Mouse (Mus musculus) small intestine, adult 2 months (tissue): Measurements from ENCODE around the gene Cep128. TPM values are rescaled to one million over a fixed set of nuclear protein-coding genes. Genes with fewer than 3 reads are reported as not detected.

Experiments used
- H3K27ac ChIP-seq: fragments of 200-500 bp; 2 replicates; pipeline ENCODE4 v1.5.1; 2012; ENCODE audit warnings: low read depth, low read length, control low read depth, inconsistent platforms; ENCODE audit not compliant: insufficient read depth
- H3K27me3 ChIP-seq: fragments of 200-500 bp; 2 replicates; pipeline ENCODE4 v1.6.1; 2012; ENCODE audit warnings: mild to moderate bottlenecking, moderate library complexity, low read length, inconsistent platforms; ENCODE audit not compliant: control insufficient read depth, insufficient read depth
- H3K36me3 ChIP-seq: fragments of 200-500 bp; 2 replicates; pipeline ENCODE4 v1.6.1; 2012; ENCODE audit warnings: mild to moderate bottlenecking, low read length, control low read depth, inconsistent platforms; ENCODE audit not compliant: control insufficient read depth, insufficient read depth
- H3K4me1 ChIP-seq: fragments of 200-500 bp; 2 replicates; pipeline ENCODE4 v1.6.1; 2012; ENCODE audit warnings: low read length, inconsistent platforms, mixed read lengths; ENCODE audit not compliant: control insufficient read depth, insufficient read depth, insufficient read length
- H3K4me3 ChIP-seq: fragments of 200-500 bp; 2 replicates; pipeline ENCODE4 v1.5.1; 2012; ENCODE audit warnings: low read depth, mild to moderate bottlenecking, control low read depth, inconsistent platforms, low read length, moderate library complexity
- CTCF ChIP-seq: fragments of 200-500 bp; IDR thresholded peaks from 2 replicates; pipeline ENCODE4 v1.5.1; 2012; ENCODE audit warnings: low read depth, mild to moderate bottlenecking, control low read depth, inconsistent platforms, low read length, moderate library complexity, mixed read lengths; ENCODE audit not compliant: insufficient replicate concordance, insufficient read length; ENCODE audit errors: extremely low read depth
- POLR2A ChIP-seq: fragments of 200-500 bp; IDR thresholded peaks from 2 replicates; pipeline ENCODE4 v1.6.1; 2012; ENCODE audit warnings: low read depth, mild to moderate bottlenecking, control low read depth, inconsistent platforms, low read length, moderate library complexity
- WGBS: fragments of 180-500 bp; shearing (Covaris S2); methylation state at CpG from one replicate; pipeline ENCODE4 v1.1.7; 2018; 5-methylcytosine and 5-hydroxymethylcytosine counted together
- polyA plus RNA-seq: library from polyadenylated mRNA; depleted of rRNA; stranded (reverse); fragments of >200 nt; gene quantifications from 2 replicates; pipeline ENCODE4 v1.2.3, GENCODE M21; 2012

Gene Cep128
- polyA plus RNA-seq, 1 experiment = 0.95 TPM

- Histone ChIP-seq H3K36me3 (no peaks in the 10 kb centered on the region), H3K27me3 (no peaks in the 10 kb centered on the region), H3K4me1 (no peaks in the 10 kb centered on the region), H3K27ac (no peak overlapping the region), H3K4me3 (no peak overlapping the region)
- TF ChIP-seq CTCF (no peak), POLR2A (no peak)
- WGBS = 63% methylated on average over 6 of the region's 6 CpGs
Observed at GRCm38 (mm10) chr12:91415112-91415511, 30.9 kb upstream of the Cep128 start.

- H3K4me1 ChIP-seq = no peaks in the 10 kb centered on the region
- WGBS = 60% methylated on average over 7 of the region's 7 CpGs
- no peaks in the 10 kb centered on the region for H3K27me3 ChIP-seq
- no peaks in the 10 kb centered on the region for H3K36me3 ChIP-seq
- H3K4me3 ChIP-seq = no peak overlapping the region
- no peak for TF ChIP-seq CTCF
- no peak for TF ChIP-seq POLR2A
- H3K27ac ChIP-seq = no peak overlapping the region
Observed at GRCm38 (mm10) chr12:91412461-91413182, 28.4 kb upstream of the Cep128 start.

GRCm38 (mm10) chr12:91410306-91410705, 26.1 kb upstream of the Cep128 start:
- H3K27me3 ChIP-seq = no peaks in the 10 kb centered on the region
- WGBS = 81% methylated on average over 4 of the region's 4 CpGs
- H3K4me1 ChIP-seq = no peaks in the 10 kb centered on the region
- no peaks in the 10 kb centered on the region for H3K36me3 ChIP-seq
- TF ChIP-seq POLR2A (no peak), CTCF (no peak)
- no peak overlapping the region for H3K4me3 ChIP-seq
- no peak overlapping the region for H3K27ac ChIP-seq

- Histone ChIP-seq H3K27me3 (peaks cover 8% of the 10 kb centered on the region; the same call in 1 of the 2 replicates), H3K4me3 (peak overlapping the region; percentile 36), H3K36me3 (no peaks in the 10 kb centered on the region), H3K4me1 (no peaks in the 10 kb centered on the region), H3K27ac (no peak overlapping the region)
- TF ChIP-seq CTCF (no peak), POLR2A (no peak)
- 4% methylated on average over 12 of the region's 12 CpGs for WGBS
Observed at GRCm38 (mm10) chr12:91401049-91401352, 16.8 kb upstream of the Cep128 start.

GRCm38 (mm10) chr12:91400232-91401048, 16.2 kb upstream of the Cep128 start:
- no peaks in the 10 kb centered on the region for H3K4me1 ChIP-seq
- TF ChIP-seq CTCF (peak; percentile 60), POLR2A (no peak)
- H3K36me3 ChIP-seq = no peaks in the 10 kb centered on the region
- WGBS = under 1% methylated on average over 38 of the region's 38 CpGs
- H3K27ac ChIP-seq = no peak overlapping the region
- H3K4me3 ChIP-seq = peak overlapping the region; percentile 36
- H3K27me3 ChIP-seq = peaks cover 8% of the 10 kb centered on the region; the same call in 1 of the 2 replicates

- TF ChIP-seq POLR2A (no peak), CTCF (no peak)
- WGBS = under 1% methylated on average over 22 of the region's 22 CpGs
Observed at GRCm38 (mm10) chr12:91383516-91384264, 519 bp downstream of the Cep128 start.

More at GRCm38 (mm10) chr12:91383516-91384264, 519 bp downstream of the Cep128 start:
- H3K27me3 ChIP-seq = no peaks in the 10 kb centered on the region
- no peaks in the 10 kb centered on the region for H3K36me3 ChIP-seq
- H3K4me3 ChIP-seq = peak overlapping the region; percentile 96
- H3K4me1 ChIP-seq = peaks cover 3% of the 10 kb centered on the region
- H3K27ac ChIP-seq = no peak overlapping the region
